Mouse (Mus musculus): Measurements from ENCODE around the gene Nlrc4.
"Not testable (repeated sequence)": the region's sequence is repeated elsewhere in the genome, so short reads cannot be mapped to it uniquely, and the experiment has no call there.

GRCm38 (mm10) chr17:74467981-74468380, 9.0 kb upstream of the Nlrc4 start:
- not testable (repeated sequence) for TF ChIP-seq CTCF (IDR thresholded peaks at IDR 0.05; ENCODE audit: low read depth, low read length); POLR2A (IDR thresholded peaks at IDR 0.05; ENCODE audit: borderline replicate concordance, low read depth, low read length)

All from bone marrow macrophage, adult 2 months (primary cell).